Mouse (Mus musculus): ENCODE results near the gene Man1a. TPM values are rescaled to one million over a fixed set of nuclear protein-coding genes. Genes with fewer than 3 reads are reported as not detected.

Gene Man1a
- polyA plus RNA-seq, 1 experiment from 2014 or later: 3.3 TPM

GRCm38 (mm10) chr10:54026101-54026500 is 50.3 kb downstream of the Man1a start:
- Histone ChIP-seq H3K4me3 (ENCODE audit: low read depth, low read length) (no peak overlapping the region), H3K9me3 (ENCODE audit: control insufficient read depth, low read length) (no peaks in the 10 kb centered on the region), H3K36me3 (ENCODE audit: control insufficient read depth, insufficient read depth, low read length) (no peaks in the 10 kb centered on the region), H3K4me2 (ENCODE audit: low read depth, severe bottlenecking) (no peak overlapping the region), H3K27me3 (ENCODE audit: control insufficient read depth, insufficient read depth, low read length) (no peaks in the 10 kb centered on the region), H3K4me1 (ENCODE audit: control insufficient read depth, insufficient read depth, low read length) (no peaks in the 10 kb centered on the region), H3K9ac (ENCODE audit: low read length) (no peak overlapping the region), H3K27ac (replicated peaks; ENCODE audit: low read depth, low read length) (no peak overlapping the region)
- 91% methylated on average over 4 of the region's 4 CpGs for WGBS
- ATAC-seq (ENCODE audit: insufficient number of reproducible peaks, low FRiP score, low TSS enrichment, low read depth): no peak
- DNase-seq (ENCODE audit: low spot score): no peak

DNA sequence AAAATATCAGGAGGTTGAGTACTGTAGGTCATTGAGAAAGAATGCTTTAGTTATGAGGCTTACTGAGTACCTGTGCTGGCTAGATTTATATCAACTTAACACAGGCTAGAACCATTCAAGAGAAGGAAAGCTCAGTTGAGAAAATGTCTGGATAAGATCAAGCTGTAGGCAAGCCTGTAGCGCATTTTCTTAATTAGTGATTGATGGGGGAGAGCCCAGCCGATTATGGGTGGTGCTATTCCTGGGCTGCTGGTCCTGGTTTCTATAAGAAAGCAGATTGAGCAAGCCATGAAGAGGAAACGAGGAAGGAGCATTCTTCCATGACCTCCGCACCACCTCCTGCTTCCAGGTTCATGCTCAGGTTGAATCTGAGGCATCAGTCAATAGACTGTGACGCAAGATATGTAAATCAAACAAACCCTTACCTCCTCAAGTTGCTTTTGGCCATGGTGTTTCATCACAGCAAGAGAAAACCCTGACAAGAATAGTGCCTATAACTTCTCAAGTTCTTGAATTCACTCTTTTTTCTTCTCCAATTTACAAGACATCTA is 58.4 kb downstream of the Man1a start:
- no peak for ATAC-seq (ENCODE audit: insufficient number of reproducible peaks, low FRiP score, low TSS enrichment, low read depth)
- 36% methylated on average over 5 of the region's 5 CpGs for WGBS

GRCm38 (mm10) chr10:54014116-54014758 is 62.2 kb downstream of the Man1a start:
- 77% methylated on average over 15 of the region's 15 CpGs for WGBS
- no peak overlapping the region for H3K27ac ChIP-seq (replicated peaks; ENCODE audit: low read depth, low read length)
- no peaks in the 10 kb centered on the region for H3K4me1 ChIP-seq (ENCODE audit: control insufficient read depth, insufficient read depth, low read length)
- H3K36me3 ChIP-seq (ENCODE audit: control insufficient read depth, insufficient read depth, low read length): no peaks in the 10 kb centered on the region
- no peak overlapping the region for H3K4me2 ChIP-seq (ENCODE audit: low read depth, severe bottlenecking)
- no peaks in the 10 kb centered on the region for H3K27me3 ChIP-seq (ENCODE audit: control insufficient read depth, insufficient read depth, low read length)
- DNase-seq (ENCODE audit: low spot score) (no peak), ATAC-seq (ENCODE audit: insufficient number of reproducible peaks, low FRiP score, low TSS enrichment, low read depth) (no peak)
- H3K4me3 ChIP-seq (ENCODE audit: low read depth, low read length): no peak overlapping the region
- H3K9ac ChIP-seq (ENCODE audit: low read length): no peak overlapping the region
- H3K9me3 ChIP-seq (ENCODE audit: control insufficient read depth, low read length): no peaks in the 10 kb centered on the region

More for the DNA sequence above, 58.4 kb downstream of the Man1a start:
- no peaks in the 10 kb centered on the region for H3K36me3 ChIP-seq (ENCODE audit: control insufficient read depth, insufficient read depth, low read length)
- H3K27ac ChIP-seq (replicated peaks; ENCODE audit: low read depth, low read length): no peak overlapping the region
- no peak overlapping the region for H3K4me3 ChIP-seq (ENCODE audit: low read depth, low read length)
- H3K4me2 ChIP-seq (ENCODE audit: low read depth, severe bottlenecking): no peak overlapping the region
- DNase-seq (ENCODE audit: low spot score): no peak
- H3K27me3 ChIP-seq (ENCODE audit: control insufficient read depth, insufficient read depth, low read length): no peaks in the 10 kb centered on the region
- no peaks in the 10 kb centered on the region for H3K9me3 ChIP-seq (ENCODE audit: control insufficient read depth, low read length)
- no peak overlapping the region for H3K9ac ChIP-seq (ENCODE audit: low read length)
- H3K4me1 ChIP-seq (ENCODE audit: control insufficient read depth, insufficient read depth, low read length): no peaks in the 10 kb centered on the region

DNA sequence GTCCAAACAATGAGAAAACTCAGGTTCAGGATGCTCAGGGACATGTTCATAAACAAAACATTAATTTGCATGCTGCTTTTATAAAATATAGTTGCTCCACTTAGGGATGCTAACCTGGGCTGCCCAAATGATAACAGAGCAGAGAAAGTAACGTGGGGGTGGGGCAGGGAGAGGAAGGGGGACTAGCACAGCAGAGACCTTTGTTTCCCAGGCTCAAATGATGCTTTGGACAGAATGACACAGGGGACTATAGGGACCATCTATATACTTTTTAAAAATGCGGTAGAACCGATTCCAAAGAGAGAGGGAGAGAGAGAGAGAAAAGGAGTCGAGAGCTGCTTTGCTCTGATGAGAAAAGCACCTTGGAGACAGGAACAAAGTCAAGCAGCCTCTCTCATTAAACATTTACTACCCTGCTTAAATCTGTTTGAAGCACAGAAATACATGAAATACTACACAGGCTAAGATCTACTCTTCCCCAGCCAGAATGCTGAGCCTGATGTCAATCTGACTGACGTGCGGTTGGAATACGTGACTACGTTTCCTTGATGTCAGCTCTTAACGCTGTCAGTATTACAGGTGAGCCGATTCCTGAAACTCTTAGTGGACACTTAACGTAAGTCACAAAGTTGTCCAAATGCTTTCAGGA is 63.1 kb downstream of the Man1a start:
- 79% methylated on average over 11 of the region's 11 CpGs for WGBS
- DNase-seq (ENCODE audit: low spot score): no peak
- no peaks in the 10 kb centered on the region for H3K36me3 ChIP-seq (ENCODE audit: control insufficient read depth, insufficient read depth, low read length)

GRCm38 (mm10) chr10:54009154-54009553 is 67.3 kb downstream of the Man1a start:
- no peaks in the 10 kb centered on the region for H3K9me3 ChIP-seq (ENCODE audit: control insufficient read depth, low read length)
- no peak overlapping the region for H3K9ac ChIP-seq (ENCODE audit: low read length)
- DNase-seq (ENCODE audit: low spot score): no peak
- no peak overlapping the region for H3K4me2 ChIP-seq (ENCODE audit: low read depth, severe bottlenecking)
- WGBS: 83% methylated on average over 6 of the region's 6 CpGs
- no peaks in the 10 kb centered on the region for H3K27me3 ChIP-seq (ENCODE audit: control insufficient read depth, insufficient read depth, low read length)
- ATAC-seq (ENCODE audit: insufficient number of reproducible peaks, low FRiP score, low TSS enrichment, low read depth): no peak
- H3K4me1 ChIP-seq (ENCODE audit: control insufficient read depth, insufficient read depth, low read length): no peaks in the 10 kb centered on the region
- H3K36me3 ChIP-seq (ENCODE audit: control insufficient read depth, insufficient read depth, low read length): no peaks in the 10 kb centered on the region
- H3K27ac ChIP-seq (replicated peaks; ENCODE audit: low read depth, low read length): no peak overlapping the region
- H3K4me3 ChIP-seq (ENCODE audit: low read depth, low read length): no peak overlapping the region

More for the DNA sequence above, 63.1 kb downstream of the Man1a start:
- no peak for ATAC-seq (ENCODE audit: insufficient number of reproducible peaks, low FRiP score, low TSS enrichment, low read depth)
- Histone ChIP-seq H3K27me3 (ENCODE audit: control insufficient read depth, insufficient read depth, low read length) (no peaks in the 10 kb centered on the region), H3K9ac (ENCODE audit: low read length) (no peak overlapping the region), H3K9me3 (ENCODE audit: control insufficient read depth, low read length) (no peaks in the 10 kb centered on the region), H3K4me1 (ENCODE audit: control insufficient read depth, insufficient read depth, low read length) (no peaks in the 10 kb centered on the region), H3K4me2 (ENCODE audit: low read depth, severe bottlenecking) (no peak overlapping the region), H3K27ac (replicated peaks; ENCODE audit: low read depth, low read length) (no peak overlapping the region), H3K4me3 (ENCODE audit: low read depth, low read length) (no peak overlapping the region)

DNA sequence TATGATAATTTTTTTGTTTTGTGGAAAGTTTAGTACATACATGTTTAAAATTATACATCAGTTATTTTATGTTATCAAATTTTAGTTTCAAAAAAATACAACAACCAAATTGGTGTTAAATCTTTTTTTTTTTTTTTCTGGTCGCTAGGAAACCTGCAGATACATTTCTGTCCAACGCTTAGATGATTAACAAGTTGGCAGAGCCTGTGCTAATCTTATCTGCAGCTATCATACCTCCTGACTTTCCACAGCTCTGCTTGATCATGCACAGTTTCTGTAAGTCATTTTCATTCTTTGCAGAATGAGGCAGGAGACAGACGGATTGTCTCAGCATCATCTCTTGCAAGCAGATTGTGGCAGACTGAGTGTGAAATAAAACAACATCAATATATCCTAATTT is 69.5 kb downstream of the Man1a start:
- Histone ChIP-seq H3K9ac (ENCODE audit: low read length) (no peak overlapping the region), H3K4me2 (ENCODE audit: low read depth, severe bottlenecking) (no peak overlapping the region), H3K36me3 (ENCODE audit: control insufficient read depth, insufficient read depth, low read length) (no peaks in the 10 kb centered on the region), H3K27ac (replicated peaks; ENCODE audit: low read depth, low read length) (no peak overlapping the region), H3K9me3 (ENCODE audit: control insufficient read depth, low read length) (no peaks in the 10 kb centered on the region), H3K4me3 (ENCODE audit: low read depth, low read length) (no peak overlapping the region), H3K27me3 (ENCODE audit: control insufficient read depth, insufficient read depth, low read length) (no peaks in the 10 kb centered on the region), H3K4me1 (ENCODE audit: control insufficient read depth, insufficient read depth, low read length) (no peaks in the 10 kb centered on the region)
- ATAC-seq (ENCODE audit: insufficient number of reproducible peaks, low FRiP score, low TSS enrichment, low read depth) (no peak), DNase-seq (ENCODE audit: low spot score) (no peak)
- 91% methylated on average over 3 of the region's 3 CpGs for WGBS

DNA sequence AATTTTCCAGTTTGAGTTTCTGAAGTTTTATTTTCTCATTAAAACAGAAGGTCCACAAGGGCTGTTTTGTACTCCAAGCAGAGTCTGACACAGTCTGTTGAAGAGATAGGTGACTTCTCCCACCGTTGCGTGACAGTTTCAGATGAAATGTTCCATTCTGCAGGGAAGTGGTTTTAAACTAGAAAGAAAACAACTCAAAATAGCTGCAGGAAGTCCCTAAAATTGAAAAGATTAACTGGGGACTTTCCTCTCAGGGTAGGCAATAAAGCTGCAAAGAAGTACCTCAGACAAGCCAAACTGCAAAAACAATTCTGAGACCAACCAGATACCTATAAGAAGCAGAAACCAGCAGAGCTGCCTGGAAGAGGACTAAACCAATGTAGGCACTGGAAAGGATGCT is 70.6 kb downstream of the Man1a start:
- no peak overlapping the region for H3K4me3 ChIP-seq (ENCODE audit: low read depth, low read length)
- ATAC-seq (ENCODE audit: insufficient number of reproducible peaks, low FRiP score, low TSS enrichment, low read depth): no peak
- no peaks in the 10 kb centered on the region for H3K27me3 ChIP-seq (ENCODE audit: control insufficient read depth, insufficient read depth, low read length)
- 90% methylated on average over 2 of the region's 2 CpGs for WGBS
- H3K27ac ChIP-seq (replicated peaks; ENCODE audit: low read depth, low read length): no peak overlapping the region
- H3K4me1 ChIP-seq (ENCODE audit: control insufficient read depth, insufficient read depth, low read length): no peaks in the 10 kb centered on the region
- no peak overlapping the region for H3K4me2 ChIP-seq (ENCODE audit: low read depth, severe bottlenecking)
- no peak for DNase-seq (ENCODE audit: low spot score)
- no peaks in the 10 kb centered on the region for H3K36me3 ChIP-seq (ENCODE audit: control insufficient read depth, insufficient read depth, low read length)
- H3K9me3 ChIP-seq (ENCODE audit: control insufficient read depth, low read length): no peaks in the 10 kb centered on the region
- no peak overlapping the region for H3K9ac ChIP-seq (ENCODE audit: low read length)

DNA sequence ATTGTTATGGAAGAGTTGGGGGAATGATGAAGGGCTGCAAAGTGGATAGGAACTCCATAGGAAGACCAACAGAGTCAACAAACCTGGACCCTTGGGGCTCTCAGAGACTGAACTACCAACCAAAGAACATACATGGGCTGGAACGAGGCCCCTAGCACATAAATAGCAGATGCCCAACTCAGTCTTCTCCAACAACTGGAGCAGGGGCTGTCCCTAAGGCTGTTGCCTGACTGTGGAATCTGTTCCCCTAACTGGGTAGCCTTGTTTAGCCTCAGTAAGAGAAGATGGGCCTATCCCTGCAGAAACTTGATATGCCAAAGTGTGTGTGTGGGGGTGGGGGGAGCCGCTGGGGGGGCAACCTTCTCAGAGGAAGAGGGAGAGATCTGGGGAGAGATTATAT is 73.5 kb downstream of the Man1a start:
- ATAC-seq (ENCODE audit: insufficient number of reproducible peaks, low FRiP score, low TSS enrichment, low read depth): no peak
- DNase-seq (ENCODE audit: low spot score): no peak

More for the DNA sequence above, 73.5 kb downstream of the Man1a start:
- WGBS: 87% methylated on average over 2 of the region's 2 CpGs
- Histone ChIP-seq H3K9ac (ENCODE audit: low read length) (no peak overlapping the region), H3K9me3 (ENCODE audit: control insufficient read depth, low read length) (no peaks in the 10 kb centered on the region), H3K4me1 (ENCODE audit: control insufficient read depth, insufficient read depth, low read length) (no peaks in the 10 kb centered on the region), H3K27me3 (ENCODE audit: control insufficient read depth, insufficient read depth, low read length) (no peaks in the 10 kb centered on the region), H3K36me3 (ENCODE audit: control insufficient read depth, insufficient read depth, low read length) (no peaks in the 10 kb centered on the region), H3K4me3 (ENCODE audit: low read depth, low read length) (no peak overlapping the region), H3K4me2 (ENCODE audit: low read depth, severe bottlenecking) (no peak overlapping the region), H3K27ac (replicated peaks; ENCODE audit: low read depth, low read length) (no peak overlapping the region)

All from limb, embryonic 11.5 days (tissue).